Mouse (Mus musculus) cortical plate, adult 2 months (tissue): ENCODE measurements at regions not wholly inside any gene's neighbourhood (a gene's known extent, or its start where the extent isn't known, plus 50 kb on each side); places are given as distances from the start of the nearest gene placed in this dataset.

ENCODE experiments used
- CTCF ChIP-seq: fragments of 200-500 bp; IDR thresholded peaks from 2 replicates; pipeline ENCODE4 v1.5.1; 2011; ENCODE audit warnings: mild to moderate bottlenecking, control low read depth, low read length; ENCODE audit not compliant: insufficient read depth; ENCODE audit errors: extremely low read depth
- POLR2A ChIP-seq: fragments of 200-500 bp; IDR thresholded peaks from 2 replicates; pipeline ENCODE4 v1.6.1; 2011; ENCODE audit warnings: mild to moderate bottlenecking, low read length, control low read depth; ENCODE audit not compliant: insufficient read depth; ENCODE audit errors: extremely low read depth

- TF ChIP-seq CTCF, result no peak
- no peak for TF ChIP-seq POLR2A
These were observed 199.4 kb upstream of the Slc30a5 start for GRCm38 (mm10) chr13:101032594-101032993.
